ENCODE assay signal across 24 mouse cellular contexts in the genomic region with DNA sequence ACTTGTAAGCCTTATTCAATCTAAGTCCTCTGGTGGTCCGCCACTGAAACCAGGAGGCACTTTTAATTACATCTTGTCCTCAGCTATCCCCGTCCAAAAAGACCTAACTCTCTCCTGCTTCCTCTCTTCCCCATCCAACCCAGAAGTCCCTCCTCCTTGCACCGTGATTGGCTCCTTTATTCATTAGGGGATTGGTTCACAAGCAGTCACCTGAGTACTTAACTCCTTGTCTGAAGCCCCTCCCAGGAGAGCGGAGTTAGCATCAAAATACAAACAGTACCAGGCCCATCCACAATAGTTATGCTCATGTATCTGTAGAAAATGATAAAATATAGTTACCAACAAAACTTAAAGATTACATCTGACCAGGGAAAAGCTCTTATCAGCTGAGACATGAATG. TPM values are rescaled to one million over a fixed set of nuclear protein-coding genes. Genes with fewer than 3 reads are reported as not detected.
"Had no signal": no experiment of that assay in that cellular context is flagged by ENCODE, and none has a peak within 500 bp of the region (broad histone marks: within the 10 kb centered on the region; RNA-seq: fewer than 3 reads in every experiment).

No protein-coding gene starts in this region.

- H3K9ac ChIP-seq: liver, postnatal 0 days; lung, embryonic 15.5 days; midbrain, embryonic 12.5 days; neural tube, embryonic 13.5 days; neural tube, embryonic 15.5 days had no signal

- ATAC-seq: liver, postnatal 0 days; lung, postnatal 0 days; midbrain, embryonic 16.5 days had no signal

- H3K4me2 ChIP-seq: lung, embryonic 15.5 days; midbrain, embryonic 12.5 days; neural tube, embryonic 13.5 days; neural tube, embryonic 15.5 days had no signal

- H3K27me3 ChIP-seq: lung, embryonic 15.5 days; midbrain, embryonic 12.5 days; neural tube, embryonic 13.5 days; neural tube, embryonic 15.5 days had no signal

- DNase-seq: liver, postnatal 0 days; lung, adult 2 months; lung, postnatal 14 days; lung, postnatal 4 days; midbrain, embryonic 14.5 days; retina, postnatal 1 day; right cerebral cortex, adult 18-20 months; right cerebral cortex, postnatal 25 days; right cerebral cortex, postnatal 4 days; spleen, adult 18-20 months; thymus, adult 18-20 months; thymus, postnatal 14 days; thymus, postnatal 36 days had no signal

- H3K9me3 ChIP-seq: neural tube, embryonic 15.5 days had no signal

- H3K4me3 ChIP-seq: lung, embryonic 15.5 days; midbrain, embryonic 10.5 days; midbrain, embryonic 12.5 days; myocyte; neural tube, embryonic 13.5 days; neural tube, embryonic 15.5 days had no signal

- H3K27ac ChIP-seq: lung, embryonic 15.5 days; midbrain, embryonic 10.5 days; midbrain, embryonic 12.5 days; neural tube, embryonic 13.5 days; neural tube, embryonic 15.5 days had no signal

- H3K4me1 ChIP-seq: lung, embryonic 15.5 days; midbrain, embryonic 10.5 days; midbrain, embryonic 12.5 days; neural tube, embryonic 13.5 days; neural tube, embryonic 15.5 days had no signal

RNA-seq across cellular contexts. Expression of gene Zfp872, which starts 52.1 kb away (rescaled TPM):
- total RNA-seq: megakaryocyte, adult 5-6 weeks; megakaryocyte-erythroid progenitor cell, adult 5-6 weeks had no signal
- polyA plus RNA-seq: myocyte; small intestine, adult 2 months had no signal
